Mouse (Mus musculus) cerebellum, postnatal 10 days (tissue): ENCODE results near the gene Gnb1.

Source experiments
- DNase-seq, 2 experiments: peaks; one replicate each; pipeline ENCODE4 v3.0.0; 2021; ENCODE audit warnings: mixed read lengths in 2 of 2

The Gnb1 gene

GRCm38 (mm10) chr4:155485521-155485920 is 5.6 kb upstream of the Gnb1 start:
- no peak for DNase-seq

GRCm38 (mm10) chr4:155487746-155488145 is 3.4 kb upstream of the Gnb1 start:
- DNase-seq = no peak

GRCm38 (mm10) chr4:155488232-155489025 is 2.7 kb upstream of the Gnb1 start:
- peak; percentile 61 to 68 for DNase-seq

- DNase-seq = no peak
Observed at GRCm38 (mm10) chr4:155489101-155489970, 1.8 kb upstream of the Gnb1 start.

- DNase-seq = peak in 1 of 2 experiments; percentile 35
Observed at GRCm38 (mm10) chr4:155490456-155490855, 705 bp upstream of the Gnb1 start.

- DNase-seq = no peak
Observed at GRCm38 (mm10) chr4:155491529-155492130, 469 bp downstream of the Gnb1 start.

- peak; percentile 70 to 74 for DNase-seq
Observed at GRCm38 (mm10) chr4:155492131-155492633, 1.0 kb downstream of the Gnb1 start.

- no peak for DNase-seq
Observed at GRCm38 (mm10) chr4:155494891-155495290, 3.7 kb downstream of the Gnb1 start.

GRCm38 (mm10) chr4:155497963-155498362 is 6.8 kb downstream of the Gnb1 start:
- no peak for DNase-seq

GRCm38 (mm10) chr4:155501126-155501525 is 10.0 kb downstream of the Gnb1 start:
- DNase-seq = peak; percentile 46 to 63

- no peak for DNase-seq
Observed at GRCm38 (mm10) chr4:155505067-155505466, 13.9 kb downstream of the Gnb1 start.

GRCm38 (mm10) chr4:155505671-155506295 is 14.6 kb downstream of the Gnb1 start:
- DNase-seq = no peak

GRCm38 (mm10) chr4:155508614-155509013 is 17.5 kb downstream of the Gnb1 start:
- DNase-seq = no peak

- no peak for DNase-seq
Observed at GRCm38 (mm10) chr4:155510981-155511380, 19.8 kb downstream of the Gnb1 start.

- DNase-seq = no peak
Observed at GRCm38 (mm10) chr4:155514810-155515209, 23.6 kb downstream of the Gnb1 start.

- no peak for DNase-seq
Observed at GRCm38 (mm10) chr4:155517948-155518517, 26.9 kb downstream of the Gnb1 start.

GRCm38 (mm10) chr4:155522327-155522726 is 31.2 kb downstream of the Gnb1 start:
- DNase-seq = no peak

- DNase-seq = no peak
Observed at GRCm38 (mm10) chr4:155525751-155526150, 34.6 kb downstream of the Gnb1 start.

GRCm38 (mm10) chr4:155529294-155529693 is 38.1 kb downstream of the Gnb1 start:
- no peak for DNase-seq

- no peak for DNase-seq
Observed at GRCm38 (mm10) chr4:155549993-155550392, 58.8 kb downstream of the Gnb1 start.

GRCm38 (mm10) chr4:155550446-155550845 is 59.3 kb downstream of the Gnb1 start:
- DNase-seq = no peak

GRCm38 (mm10) chr4:155551073-155551472 is 59.9 kb downstream of the Gnb1 start:
- DNase-seq = no peak
